Mouse (Mus musculus) kidney, embryonic 16.5 days (tissue): ENCODE results near the gene Cpa5. TPM values are rescaled to one million over a fixed set of nuclear protein-coding genes. Genes with fewer than 3 reads are reported as not detected.

ENCODE experiments used
- ATAC-seq: fragments of 200-750 bp; cut with Nextera tagmentation; 2 replicates; pipeline ENCODE4 v1.8.0; 2017; ENCODE audit warnings: moderate TSS enrichment; ENCODE audit not compliant: low FRiP score, low TSS enrichment
- H3K27ac ChIP-seq: fragments of 300-500 bp; sonication (generic); 2 replicates; pipeline ENCODE4 v1.5.1; 2014; ENCODE audit warnings: low read length
- H3K27me3 ChIP-seq: fragments of 300-500 bp; sonication (generic); 2 replicates; pipeline ENCODE4 v1.6.1; 2014; ENCODE audit warnings: low read length, control low read depth, mixed read lengths; ENCODE audit not compliant: insufficient read depth
- H3K36me3 ChIP-seq: fragments of 300-500 bp; sonication (generic); 2 replicates; pipeline ENCODE4 v1.6.1; 2014; ENCODE audit warnings: low read length, control low read depth, mixed read lengths; ENCODE audit not compliant: insufficient read depth
- H3K4me1 ChIP-seq: fragments of 300-500 bp; sonication (generic); 2 replicates; pipeline ENCODE4 v1.6.1; 2014; ENCODE audit warnings: low read length, control low read depth, mixed read lengths; ENCODE audit not compliant: insufficient read depth
- H3K4me2 ChIP-seq: fragments of 300-500 bp; sonication (generic); replicated peaks from 2 replicates; pipeline ENCODE4 v1.6.1; 2014; ENCODE audit warnings: low read depth, low read length
- H3K4me3 ChIP-seq: fragments of 300-500 bp; sonication (generic); 2 replicates; pipeline ENCODE4 v1.5.1; 2014; ENCODE audit warnings: mild to moderate bottlenecking, low read length
- H3K9ac ChIP-seq: fragments of 300-500 bp; sonication (generic); replicated peaks from 2 replicates; pipeline ENCODE4 v1.6.1; 2014; ENCODE audit warnings: low read length
- H3K9me3 ChIP-seq: fragments of 300-500 bp; sonication (generic); 2 replicates; pipeline ENCODE4 v1.6.1; 2016; ENCODE audit warnings: low read length, control low read depth
- WGBS: fragments of 180-500 bp; shearing (Covaris S2); extraction: QIAGEN DNeasy Blood & Tissue Kit; methylation state at CpG from one replicate; pipeline ENCODE4 v1.1.7; 2014; 5-methylcytosine and 5-hydroxymethylcytosine counted together
- polyA plus RNA-seq: library from polyadenylated mRNA; unstranded; fragments of >200 nt; fragmentation: Nextera tagmentation; extraction: Ambion mirVana; gene quantifications from 2 replicates; pipeline ENCODE4 v1.2.1, GENCODE M21; 2015

Gene Cpa5
- polyA plus RNA-seq, 1 experiment from 2014 or later, result 0.66 TPM

DNA sequence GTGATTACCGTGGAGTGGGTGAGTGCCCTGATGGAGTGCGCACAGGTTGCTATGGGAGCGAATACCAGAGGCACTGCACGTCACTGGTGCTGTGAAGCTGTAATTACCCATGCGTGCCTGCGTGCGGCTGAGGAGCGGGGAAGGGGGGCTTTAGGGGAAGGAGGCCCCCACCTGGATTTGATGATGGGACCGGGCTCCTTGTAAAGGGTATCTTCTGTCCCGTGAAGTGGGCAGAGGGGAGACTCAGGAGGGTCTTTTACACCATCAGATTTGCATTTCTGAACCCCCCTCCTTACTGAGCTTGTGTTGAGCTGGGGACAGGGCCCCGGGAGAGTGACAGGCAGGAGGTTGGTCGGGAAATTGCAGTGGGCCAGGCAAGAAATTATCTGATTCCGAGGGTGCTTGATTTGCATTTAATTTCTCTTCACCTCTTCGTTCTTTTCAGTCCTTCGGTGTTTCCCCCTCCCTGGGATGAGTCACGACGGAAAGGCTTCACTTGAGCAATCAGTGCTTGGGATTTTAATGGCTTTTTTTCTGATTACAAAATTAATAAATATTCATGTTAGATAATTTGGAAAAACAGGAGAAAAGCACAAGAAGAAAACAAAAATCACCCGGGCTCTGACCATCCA, 7.3 kb downstream of the Cpa5 start:
- H3K4me2 ChIP-seq, result peak overlapping the region; percentile 52
- H3K36me3 ChIP-seq, result no peaks in the 10 kb centered on the region
- peak overlapping the region; percentile 60 for H3K9ac ChIP-seq
- H3K4me1 ChIP-seq, result peaks cover 37% of the 10 kb centered on the region
- H3K9me3 ChIP-seq, result no peaks in the 10 kb centered on the region
- WGBS, result 15% methylated on average over 18 of the region's 18 CpGs
- H3K27ac ChIP-seq, result peak overlapping the region; percentile 69
- no peaks in the 10 kb centered on the region for H3K27me3 ChIP-seq
- peak; percentile 72 for ATAC-seq
- H3K4me3 ChIP-seq, result peak overlapping the region; percentile 26

DNA sequence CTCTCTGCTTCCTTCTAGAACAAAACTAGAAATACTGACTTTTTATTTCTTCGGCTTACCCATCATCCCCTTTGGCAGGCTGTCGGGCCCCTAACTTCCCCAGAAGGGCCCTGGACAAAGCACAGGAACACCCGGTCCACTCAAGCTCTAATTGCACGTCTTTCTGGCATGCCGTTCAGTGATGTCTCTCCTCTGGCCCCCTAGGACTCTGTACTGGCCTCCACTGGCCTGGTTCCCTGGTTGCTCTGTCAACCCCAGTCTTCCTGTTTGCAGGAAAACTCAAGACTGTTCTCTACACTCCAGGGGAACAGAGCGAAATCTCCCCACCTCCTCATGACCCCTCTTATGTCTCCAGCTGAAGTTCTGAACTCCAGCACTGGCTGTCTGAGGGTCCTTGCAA, 7.9 kb downstream of the Cpa5 start:
- ATAC-seq, result no peak
- 0 out of 2 replicates have a peak overlapping the region, but pooled peaks have one; percentile 2 for H3K9ac ChIP-seq
- no peak overlapping the region for H3K4me2 ChIP-seq
- no peak overlapping the region for H3K4me3 ChIP-seq
- no peaks in the 10 kb centered on the region for H3K36me3 ChIP-seq
- WGBS, result 53% methylated on average over 6 of the region's 6 CpGs
- H3K4me1 ChIP-seq, result peaks cover 37% of the 10 kb centered on the region
- no peaks in the 10 kb centered on the region for H3K27me3 ChIP-seq
- peak overlapping the region; percentile 67 for H3K27ac ChIP-seq
- H3K9me3 ChIP-seq, result no peaks in the 10 kb centered on the region

DNA sequence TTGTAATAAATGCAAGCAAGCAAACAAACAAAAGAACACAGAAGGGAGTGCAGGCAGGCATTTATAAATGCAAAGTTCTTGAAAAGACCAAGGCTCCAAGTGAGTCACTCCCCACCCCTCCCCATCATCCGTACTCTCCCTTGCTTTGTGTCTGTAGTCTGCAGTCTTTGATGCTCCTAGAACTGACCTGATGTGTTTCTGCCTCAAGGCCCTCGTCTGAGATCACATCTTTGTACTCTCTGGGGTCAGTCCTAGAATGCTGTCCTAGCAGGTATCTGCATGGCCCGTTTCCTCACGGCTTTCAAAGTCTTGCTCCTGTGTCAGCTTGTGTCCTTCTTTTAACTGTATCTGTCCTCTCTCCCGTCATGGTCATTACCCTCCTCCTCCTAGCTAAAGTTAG, 8.8 kb downstream of the Cpa5 start:
- no peak overlapping the region for H3K9ac ChIP-seq
- no peaks in the 10 kb centered on the region for H3K9me3 ChIP-seq
- H3K4me3 ChIP-seq, result no peak overlapping the region
- H3K27ac ChIP-seq, result no peak overlapping the region
- H3K4me2 ChIP-seq, result no peak overlapping the region
- H3K36me3 ChIP-seq, result no peaks in the 10 kb centered on the region
- H3K27me3 ChIP-seq, result no peaks in the 10 kb centered on the region
- ATAC-seq, result no peak
- H3K4me1 ChIP-seq, result peaks cover 37% of the 10 kb centered on the region
- 77% methylated on average over 5 of the region's 5 CpGs for WGBS

DNA sequence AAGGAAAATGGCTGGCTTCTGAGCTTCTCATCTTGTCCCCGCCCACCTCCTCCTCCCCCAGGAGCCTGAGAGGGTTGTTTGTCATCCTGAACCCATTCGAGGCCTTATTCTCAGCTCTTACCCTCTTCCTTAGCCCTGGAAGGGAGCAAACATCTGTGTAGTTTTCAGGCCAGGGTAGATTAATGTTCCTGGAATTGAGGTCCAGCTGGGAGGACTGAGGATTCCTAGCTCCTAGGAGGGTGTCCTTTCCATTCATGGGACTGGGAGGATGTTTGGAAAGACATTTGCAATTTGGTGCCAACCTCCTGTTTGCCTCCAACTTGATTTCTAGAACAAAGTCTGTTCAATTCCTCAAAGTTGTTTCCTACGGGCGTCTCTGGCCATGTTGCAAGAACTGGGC, 9.8 kb downstream of the Cpa5 start:
- Histone ChIP-seq H3K27ac (no peak overlapping the region), H3K4me2 (no peak overlapping the region), H3K9me3 (no peaks in the 10 kb centered on the region)

DNA sequence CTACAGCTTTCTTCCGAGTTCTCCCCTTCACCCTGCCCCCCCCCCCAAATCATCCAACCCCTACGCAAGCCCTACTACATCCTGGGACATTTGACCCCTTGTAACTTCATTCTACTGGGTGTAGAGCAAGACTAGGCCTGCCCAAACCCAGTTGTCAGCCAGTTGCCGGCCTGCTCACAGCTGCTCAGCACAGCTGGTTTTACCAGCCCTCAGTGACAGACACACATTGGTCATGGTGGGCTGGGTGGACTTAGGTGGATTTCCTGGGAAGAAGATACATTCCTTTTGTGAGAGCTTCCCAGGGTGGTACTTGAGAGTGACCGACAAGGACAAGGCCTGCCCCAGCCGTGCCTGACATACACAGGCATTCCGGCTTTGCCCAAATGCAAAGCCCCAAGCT, 10.2 kb downstream of the Cpa5 start:
- Histone ChIP-seq H3K27me3 (no peaks in the 10 kb centered on the region), H3K4me3 (no peak overlapping the region), H3K4me2 (no peak overlapping the region), H3K9ac (no peak overlapping the region), H3K9me3 (no peaks in the 10 kb centered on the region), H3K4me1 (peaks cover 31% of the 10 kb centered on the region), H3K36me3 (no peaks in the 10 kb centered on the region), H3K27ac (no peak overlapping the region)
- ATAC-seq, result no peak
- WGBS, result 90% methylated on average over 6 of the region's 6 CpGs

More for the DNA sequence above, 9.8 kb downstream of the Cpa5 start:
- H3K4me1 ChIP-seq, result peaks cover 35% of the 10 kb centered on the region
- no peaks in the 10 kb centered on the region for H3K36me3 ChIP-seq
- H3K9ac ChIP-seq, result no peak overlapping the region
- no peak for ATAC-seq
- H3K27me3 ChIP-seq, result no peaks in the 10 kb centered on the region
- 74% methylated on average over 4 of the region's 4 CpGs for WGBS
- no peak overlapping the region for H3K4me3 ChIP-seq

DNA sequence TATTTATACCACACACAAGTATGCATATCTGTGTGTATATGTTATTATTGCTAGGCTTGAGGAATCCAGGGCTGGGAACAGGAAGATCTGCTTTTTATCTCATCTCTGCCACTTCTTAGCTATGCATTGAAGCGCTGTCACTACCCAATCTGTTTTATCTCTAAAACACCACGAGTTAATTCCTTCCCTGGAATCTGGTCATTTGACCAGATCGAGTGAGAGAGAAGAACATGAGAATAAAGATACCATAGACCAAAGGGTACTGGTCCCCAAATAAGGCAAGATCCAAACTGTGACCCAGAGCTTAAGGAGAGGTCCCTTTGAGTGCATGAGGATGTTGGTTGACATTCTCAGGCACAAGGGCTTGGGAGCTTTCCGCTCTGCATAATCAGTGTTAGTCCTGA, 11.2 kb downstream of the Cpa5 start:
- Histone ChIP-seq H3K9ac (no peak overlapping the region), H3K4me3 (no peak overlapping the region), H3K4me2 (no peak overlapping the region), H3K27ac (no peak overlapping the region), H3K36me3 (no peaks in the 10 kb centered on the region), H3K27me3 (no peaks in the 10 kb centered on the region), H3K9me3 (no peaks in the 10 kb centered on the region), H3K4me1 (peaks cover 21% of the 10 kb centered on the region)
- WGBS, result 67% methylated on average over 4 of the region's 4 CpGs
- ATAC-seq, result no peak

DNA sequence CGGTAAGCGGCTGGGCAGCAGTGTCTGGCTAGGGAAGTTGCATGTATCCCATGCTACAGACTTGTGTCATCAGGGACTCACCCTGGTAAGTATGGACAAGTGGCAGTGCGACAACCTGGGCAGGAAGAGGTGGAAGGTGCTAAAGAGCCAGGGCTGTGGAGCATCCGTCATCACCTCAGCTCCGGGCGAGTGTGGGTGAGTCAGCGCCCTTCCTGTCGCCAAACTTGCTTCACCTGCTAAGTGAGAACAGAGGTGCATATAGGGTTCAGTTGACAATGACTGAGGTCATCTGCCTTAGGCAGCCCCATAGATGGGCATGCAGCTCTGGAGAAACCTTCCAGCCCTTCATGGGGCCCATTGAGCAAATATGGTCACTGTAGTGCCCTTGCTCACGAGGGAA, 14.0 kb downstream of the Cpa5 start:
- no peak for ATAC-seq
- no peak overlapping the region for H3K4me3 ChIP-seq
- H3K9me3 ChIP-seq, result no peaks in the 10 kb centered on the region
- no peak overlapping the region for H3K4me2 ChIP-seq
- no peaks in the 10 kb centered on the region for H3K27me3 ChIP-seq
- no peak overlapping the region for H3K9ac ChIP-seq
- 93% methylated on average over 9 of the region's 9 CpGs for WGBS
- H3K27ac ChIP-seq, result no peak overlapping the region
- H3K36me3 ChIP-seq, result no peaks in the 10 kb centered on the region
- no peaks in the 10 kb centered on the region for H3K4me1 ChIP-seq

DNA sequence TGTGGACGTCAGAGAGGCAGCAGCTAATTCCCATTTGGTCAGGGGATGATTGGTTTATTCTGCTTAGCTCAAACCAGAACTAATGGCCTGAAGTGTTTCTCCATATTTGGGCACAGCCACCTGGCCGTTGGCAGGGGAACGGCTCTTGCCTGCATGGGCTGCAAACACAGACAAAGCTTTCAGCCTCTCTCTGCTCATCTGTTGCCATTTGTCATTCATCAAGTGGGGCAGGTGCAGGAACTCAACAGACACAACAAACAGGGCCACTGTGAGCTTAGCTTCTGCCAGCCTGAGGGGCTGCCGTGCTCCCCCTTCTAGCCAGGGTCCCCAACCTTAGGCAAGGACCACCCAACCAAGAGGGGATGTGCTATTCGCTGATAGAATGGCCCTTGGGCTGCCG, 17.3 kb downstream of the Cpa5 start:
- Histone ChIP-seq H3K9ac (no peak overlapping the region), H3K27me3 (no peaks in the 10 kb centered on the region), H3K27ac (no peak overlapping the region), H3K4me3 (no peak overlapping the region), H3K4me2 (no peak overlapping the region), H3K36me3 (no peaks in the 10 kb centered on the region), H3K9me3 (no peaks in the 10 kb centered on the region), H3K4me1 (no peaks in the 10 kb centered on the region)
- WGBS, result 17% methylated on average over 6 of the region's 6 CpGs
- no peak for ATAC-seq

DNA sequence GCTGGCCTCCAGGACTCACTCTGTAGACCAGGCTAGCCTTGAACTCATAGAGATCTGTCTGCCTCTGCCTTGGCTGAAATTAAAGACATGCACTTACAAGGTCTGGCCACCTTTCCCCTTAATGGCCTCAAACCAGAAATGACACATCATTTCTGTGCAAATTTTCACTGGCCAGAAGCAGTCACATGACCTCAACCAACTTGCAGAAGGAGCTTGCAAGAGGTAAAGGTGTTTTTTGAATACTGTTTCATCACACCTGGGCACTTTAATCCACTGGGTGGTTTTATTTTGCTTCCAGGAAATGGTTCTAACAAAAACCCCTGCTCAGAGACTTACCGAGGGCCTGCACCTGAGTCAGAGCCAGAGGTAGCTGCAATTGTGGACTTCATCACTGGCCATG, 19.2 kb downstream of the Cpa5 start:
- H3K27ac ChIP-seq, result no peak overlapping the region
- no peak overlapping the region for H3K4me2 ChIP-seq
- H3K27me3 ChIP-seq, result no peaks in the 10 kb centered on the region
- H3K36me3 ChIP-seq, result no peaks in the 10 kb centered on the region
- WGBS, result 81% methylated on average over 1 of the region's 1 CpGs
- H3K4me3 ChIP-seq, result no peak overlapping the region
- H3K9me3 ChIP-seq, result no peaks in the 10 kb centered on the region
- H3K4me1 ChIP-seq, result no peaks in the 10 kb centered on the region
- no peak for ATAC-seq
- H3K9ac ChIP-seq, result no peak overlapping the region

DNA sequence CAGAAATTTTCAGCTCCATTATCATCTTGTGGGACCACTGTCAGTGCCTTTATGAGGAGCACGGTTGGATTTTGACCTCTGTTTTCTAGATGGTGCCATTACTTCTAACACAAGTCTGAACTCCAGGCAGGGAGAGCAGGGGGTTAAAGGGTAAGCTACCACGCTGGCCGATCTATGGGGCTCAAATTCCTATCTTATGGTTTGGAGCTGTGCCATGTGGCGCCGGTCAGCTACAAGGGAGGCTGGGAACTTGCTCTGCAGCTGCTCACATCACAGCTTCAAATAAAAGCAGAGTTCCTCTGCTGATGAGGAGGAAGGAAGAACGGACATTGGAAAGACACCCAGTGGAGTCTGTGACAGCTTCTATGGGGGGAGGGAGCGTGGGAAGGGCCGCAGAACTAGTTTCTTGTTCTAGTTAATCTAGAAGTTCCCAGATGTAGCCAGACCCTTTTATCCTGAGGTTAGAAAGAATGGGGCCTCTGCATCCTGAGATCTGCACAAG, 24.6 kb downstream of the Cpa5 start:
- peaks cover 22% of the 10 kb centered on the region for H3K4me1 ChIP-seq
- no peak overlapping the region; the same call in 1 of the 2 replicates for H3K9ac ChIP-seq
- H3K4me3 ChIP-seq, result no peak overlapping the region
- H3K27ac ChIP-seq, result peak overlapping the region; percentile 93
- H3K9me3 ChIP-seq, result no peaks in the 10 kb centered on the region
- H3K36me3 ChIP-seq, result no peaks in the 10 kb centered on the region
- 18% methylated on average over 8 of the region's 8 CpGs for WGBS
- H3K27me3 ChIP-seq, result no peaks in the 10 kb centered on the region
- no peak for ATAC-seq
- H3K4me2 ChIP-seq, result no peak overlapping the region
